Mouse (Mus musculus): Measurements from ENCODE around the gene Setd1a.
"Not testable (repeated sequence)": the region's sequence is repeated elsewhere in the genome, so short reads cannot be mapped to it uniquely, and the experiment has no call there.

The Setd1a gene

GRCm38 (mm10) chr7:127766851-127767609 lies 9.4 kb upstream of the Setd1a start:
- no peak for DNase-seq (ENCODE audit: low read depth, low spot score)

GRCm38 (mm10) chr7:127767671-127768345 lies 8.7 kb upstream of the Setd1a start:
- DNase-seq (ENCODE audit: low read depth, low spot score), result no peak

GRCm38 (mm10) chr7:127768346-127768996 lies 8.0 kb upstream of the Setd1a start:
- no peak for DNase-seq (ENCODE audit: low read depth, low spot score)

- DNase-seq (ENCODE audit: low read depth, low spot score), result peak; percentile 79
Measured at GRCm38 (mm10) chr7:127768997-127769593, 7.4 kb upstream of the Setd1a start.

GRCm38 (mm10) chr7:127769651-127770038 lies 6.8 kb upstream of the Setd1a start, which contains the start of gene Orai3:
Gene Orai3 (plus strand): TSS chr7:127769815.
- no peak for DNase-seq (ENCODE audit: low read depth, low spot score)

GRCm38 (mm10) chr7:127770039-127770905 lies 6.2 kb upstream of the Setd1a start:
- no peak for DNase-seq (ENCODE audit: low read depth, low spot score)

- DNase-seq (ENCODE audit: low read depth, low spot score), result no peak
Measured at GRCm38 (mm10) chr7:127771262-127771661, 5.2 kb upstream of the Setd1a start.

GRCm38 (mm10) chr7:127772080-127772479 lies 4.4 kb upstream of the Setd1a start:
- no peak for DNase-seq (ENCODE audit: low read depth, low spot score)

GRCm38 (mm10) chr7:127772557-127772956 lies 3.9 kb upstream of the Setd1a start:
- no peak for DNase-seq (ENCODE audit: low read depth, low spot score)

- DNase-seq (ENCODE audit: low read depth, low spot score), result no peak
Measured at GRCm38 (mm10) chr7:127773664-127774384, 2.6 kb upstream of the Setd1a start.

- not testable (repeated sequence) for DNase-seq (ENCODE audit: low read depth, low spot score)
Measured at GRCm38 (mm10) chr7:127775837-127776236, 633 bp upstream of the Setd1a start.

- peak; percentile 97 for DNase-seq (ENCODE audit: low read depth, low spot score)
Measured at GRCm38 (mm10) chr7:127776878-127777473, 506 bp downstream of the Setd1a start.

- DNase-seq (ENCODE audit: low read depth, low spot score), result no peak
Measured at GRCm38 (mm10) chr7:127777474-127778266, 1.2 kb downstream of the Setd1a start.

GRCm38 (mm10) chr7:127778350-127778749 lies 1.9 kb downstream of the Setd1a start:
- no peak for DNase-seq (ENCODE audit: low read depth, low spot score)

- no peak for DNase-seq (ENCODE audit: low read depth, low spot score)
Measured at GRCm38 (mm10) chr7:127785308-127785707, 8.8 kb downstream of the Setd1a start, which contains the start of gene Gm49388. Gene Gm49388 (plus strand): TSS chr7:127785608.

- no peak for DNase-seq (ENCODE audit: low read depth, low spot score)
Measured at GRCm38 (mm10) chr7:127797076-127797845, 20.8 kb downstream of the Setd1a start.

- no peak for DNase-seq (ENCODE audit: low read depth, low spot score)
Measured at GRCm38 (mm10) chr7:127798591-127798990, 22.1 kb downstream of the Setd1a start.

- no peak for DNase-seq (ENCODE audit: low read depth, low spot score)
Measured at GRCm38 (mm10) chr7:127799211-127799610, 22.7 kb downstream of the Setd1a start.
